Mouse (Mus musculus): ENCODE measurements at regions not wholly inside any gene's neighbourhood (a gene's known extent, or its start where the extent isn't known, plus 50 kb on each side); places are given as distances from the start of the nearest gene placed in this dataset.

GRCm38 (mm10) chr1:39102126-39102905, 91.2 kb upstream of the Npas2 start:
- no peak for DNase-seq

DNA sequence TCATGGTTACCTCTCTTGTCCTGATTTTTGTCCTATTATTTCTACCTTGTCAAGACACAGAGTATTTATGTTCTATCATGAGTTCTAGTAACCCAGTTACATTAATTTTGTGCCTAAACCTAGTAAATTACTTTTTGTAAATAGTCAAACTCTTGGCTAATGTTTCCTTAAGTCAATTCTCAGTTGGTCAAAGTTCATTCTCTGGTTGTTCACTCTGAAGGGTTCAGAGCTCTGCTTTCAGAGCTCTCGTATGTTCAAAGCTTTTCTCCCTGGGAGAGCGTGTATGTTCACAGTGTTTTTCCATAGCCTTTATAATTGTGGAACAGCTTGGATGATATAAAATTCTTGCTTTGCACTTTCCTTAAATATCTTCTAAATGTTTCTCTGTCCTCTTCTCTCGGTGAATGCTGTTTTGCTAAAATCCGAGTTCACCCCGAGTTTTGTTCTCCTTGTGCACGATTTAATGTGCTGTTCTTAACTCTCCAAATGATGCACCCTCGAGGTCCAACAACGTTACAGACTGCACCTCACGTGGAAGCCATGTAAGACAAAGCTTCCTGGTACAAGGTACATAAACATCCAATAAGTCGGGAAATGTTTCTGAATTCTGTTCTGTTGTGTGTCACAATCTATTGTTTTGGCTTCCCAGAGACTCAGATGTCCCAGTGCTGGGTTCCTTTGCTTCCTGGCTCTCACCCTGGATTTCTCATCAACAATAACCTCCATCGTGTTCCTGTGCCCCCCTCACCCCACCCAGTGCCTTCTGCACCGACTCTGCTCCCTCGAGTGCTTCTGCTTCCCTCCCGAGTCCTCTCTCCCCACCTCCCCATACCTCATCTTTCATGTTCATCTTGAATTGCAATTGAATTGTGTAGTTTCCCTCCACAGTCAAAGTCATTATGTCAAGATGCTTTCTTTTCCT, 90.3 kb upstream of the Npas2 start:
- DNase-seq = no peak

DNA sequence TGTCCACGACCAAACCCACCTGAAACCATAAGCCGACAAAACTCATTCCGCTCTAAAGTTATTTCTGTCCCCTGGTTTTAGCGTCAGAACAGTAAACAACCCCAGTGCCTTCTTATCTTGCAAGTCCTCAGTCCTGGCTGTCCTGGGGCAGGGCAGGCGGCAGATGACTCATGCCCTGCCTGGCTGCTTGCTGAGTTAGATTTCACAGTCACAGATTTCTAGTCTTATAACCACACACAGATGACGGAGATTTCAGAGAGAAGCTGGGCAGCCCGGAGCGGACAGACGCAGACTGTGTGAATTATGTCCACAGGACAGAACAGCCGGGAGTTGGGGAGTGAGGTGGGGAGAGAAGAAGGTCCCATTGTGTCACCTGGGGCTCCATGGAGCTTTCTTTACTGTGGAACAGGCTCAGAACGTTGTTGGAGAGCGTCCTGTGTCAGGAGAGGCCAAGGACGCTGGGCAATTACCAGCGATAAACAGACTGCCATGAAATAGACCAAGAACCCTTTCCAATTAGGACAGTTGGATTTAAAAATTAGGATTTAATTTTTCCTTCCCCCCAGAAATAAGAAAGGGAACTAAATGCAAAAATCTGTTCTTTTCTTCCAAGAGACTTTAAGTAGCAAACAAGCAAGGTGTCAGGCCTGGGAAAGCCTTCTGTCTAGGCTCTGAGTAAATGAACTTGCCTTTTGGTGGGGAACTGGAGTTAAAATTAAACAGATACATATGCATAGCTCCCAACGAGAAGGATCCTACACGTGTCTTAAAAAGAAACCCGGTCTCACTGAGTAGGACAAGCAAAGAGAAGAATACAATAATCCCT, 87.8 kb upstream of the Npas2 start:
- peak; percentile 31 for DNase-seq

- no peak for DNase-seq
Measured at GRCm38 (mm10) chr1:39106372-39106643, 87.2 kb upstream of the Npas2 start.

DNA sequence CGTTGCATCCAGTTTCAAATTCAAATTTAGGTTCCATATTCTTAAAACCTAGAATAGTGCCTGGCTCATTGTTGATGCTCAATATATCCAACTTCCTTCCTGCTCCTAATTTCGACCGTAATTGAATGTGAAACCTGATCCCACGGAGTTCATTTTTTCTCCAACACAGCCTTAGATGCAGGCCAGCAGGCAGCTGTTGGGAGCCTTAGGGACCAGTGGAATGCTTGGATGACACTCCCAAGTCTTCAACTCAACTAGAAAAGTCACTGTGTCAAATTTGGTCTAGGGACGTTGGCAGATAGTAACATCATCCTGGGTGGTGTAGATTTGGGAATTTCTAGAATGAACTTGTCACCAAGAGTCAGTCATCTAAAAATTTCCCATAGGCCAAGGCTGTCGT, 86.9 kb upstream of the Npas2 start:
- DNase-seq = peak; percentile 27

DNA sequence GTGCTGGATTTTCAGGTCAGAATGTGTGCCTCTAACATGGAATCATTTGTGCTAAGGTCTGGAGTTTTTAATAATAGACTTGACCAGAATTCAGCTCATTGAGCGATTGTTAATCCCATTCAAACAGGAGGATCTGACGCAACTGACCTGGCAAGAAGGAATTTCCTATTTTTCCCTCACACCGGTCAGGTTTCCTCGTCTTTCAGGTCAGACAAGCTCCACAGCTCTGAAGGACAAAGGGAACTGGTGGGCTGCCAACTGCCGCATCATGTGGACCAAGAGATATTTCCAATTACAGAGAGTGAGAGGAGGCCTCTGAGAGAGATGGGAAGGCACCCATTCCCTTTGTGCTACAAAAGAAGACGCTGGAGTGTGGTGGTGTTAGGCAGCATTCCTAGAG, 77.2 kb upstream of the Npas2 start:
- no peak for DNase-seq

- DNase-seq = no peak
Measured at GRCm38 (mm10) chr1:39122316-39123015, 71.1 kb upstream of the Npas2 start.

DNA sequence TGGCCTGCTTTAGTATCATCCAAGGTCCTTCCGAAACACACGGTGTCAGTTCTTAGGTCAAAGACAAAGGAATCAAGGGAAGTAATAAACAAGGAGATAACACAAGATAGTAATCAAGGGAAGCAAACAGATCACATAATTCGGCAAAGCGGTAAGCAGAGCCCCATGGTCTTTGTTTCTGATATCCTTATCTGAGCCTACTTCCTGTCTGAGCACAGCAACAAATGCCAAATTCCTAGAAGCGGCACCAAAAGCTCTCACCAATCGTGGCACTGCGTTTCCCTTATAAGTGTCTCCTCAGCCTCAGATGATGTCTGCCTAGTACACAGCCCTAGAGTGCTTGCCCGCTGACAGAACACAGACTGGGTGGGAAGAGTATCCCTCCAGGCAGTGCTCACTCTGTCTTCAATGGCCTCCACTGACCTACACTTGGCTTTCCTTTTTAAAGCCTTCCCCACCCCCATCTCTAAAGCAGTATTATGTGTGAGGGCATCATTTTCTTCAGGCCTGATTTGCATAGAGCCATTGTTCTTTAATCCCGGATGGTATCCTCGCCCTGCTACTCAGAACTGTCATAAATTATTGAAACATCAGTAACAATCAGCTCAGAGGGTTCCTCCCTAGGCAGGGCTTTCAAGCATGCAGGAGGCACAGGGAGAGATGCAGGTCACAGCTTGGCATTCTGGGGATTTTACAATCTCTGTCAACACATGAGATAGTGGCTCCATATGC, 70.3 kb upstream of the Npas2 start:
- no peak for DNase-seq

- DNase-seq = no peak
Measured at GRCm38 (mm10) chr1:39123813-39124146, 69.8 kb upstream of the Npas2 start.

DNA sequence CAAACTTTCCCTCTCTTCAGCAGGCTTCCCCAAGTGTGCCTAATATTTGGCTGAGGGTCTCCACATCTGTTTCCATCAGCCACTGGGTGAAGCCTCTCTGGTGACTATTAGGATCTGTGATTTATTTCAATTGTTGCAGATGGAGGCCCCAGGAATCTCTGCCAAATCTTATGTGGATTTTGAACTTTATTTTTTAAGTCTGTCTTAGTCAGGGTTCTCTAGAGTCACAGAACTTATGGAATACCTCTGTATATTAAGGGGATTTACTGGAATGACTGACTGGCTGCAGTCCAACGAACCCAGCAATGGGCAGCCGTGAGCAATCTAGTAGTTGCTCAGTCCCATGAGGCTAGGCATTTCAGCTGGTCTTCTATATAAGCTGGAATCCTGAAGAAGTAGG, 59.0 kb upstream of the Npas2 start:
- DNase-seq = no peak

DNA sequence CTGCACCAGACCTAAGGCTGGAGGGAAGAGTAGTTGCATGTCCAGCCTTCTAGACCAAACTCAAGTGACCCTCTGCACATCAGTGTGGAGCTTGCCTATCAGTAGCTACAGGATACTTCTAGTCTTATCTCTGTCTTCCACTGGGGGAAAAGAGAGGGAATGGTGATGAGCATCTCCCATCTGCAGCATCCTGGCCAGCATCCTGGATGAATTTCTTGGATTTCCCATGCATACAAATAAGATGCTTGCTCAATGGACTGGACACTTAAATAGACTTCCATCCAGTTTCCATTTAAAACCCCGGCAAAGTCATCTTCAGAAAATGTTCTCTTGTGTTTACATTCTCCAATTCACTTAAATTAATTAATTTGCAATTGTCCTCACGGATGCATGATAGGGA, 50.5 kb upstream of the Npas2 start:
- no peak for DNase-seq

DNA sequence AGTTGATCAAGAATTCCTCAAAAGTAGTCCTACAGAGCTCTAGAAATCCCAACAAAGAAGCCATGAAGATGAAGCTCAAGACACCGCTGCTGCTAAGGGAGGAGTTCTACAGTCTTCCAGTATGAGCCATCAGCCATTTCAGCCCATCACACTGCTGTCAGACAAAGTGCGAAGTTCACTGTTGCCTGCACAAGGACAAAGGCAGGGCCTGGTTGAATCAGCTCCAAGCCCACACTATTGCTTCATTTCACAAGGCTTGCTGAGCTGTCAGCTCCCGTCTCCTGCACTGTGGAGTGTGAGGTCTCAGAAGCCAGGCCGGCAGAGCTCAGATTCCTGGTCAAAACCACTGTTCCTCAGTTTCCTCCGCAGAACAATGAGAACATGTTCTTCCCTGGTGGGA, 49.9 kb upstream of the Npas2 start:
- no peak for DNase-seq
